Mouse (Mus musculus): ENCODE data around the gene Ift80.
"Not testable (repeated sequence)": the region's sequence is repeated elsewhere in the genome, so short reads cannot be mapped to it uniquely, and the experiment has no call there.

Ift80 gene

GRCm38 (mm10) chr3:68936709-68937108 lies 67.7 kb downstream of the Ift80 start:
- DNase-seq (ENCODE audit: extremely low read depth, low read depth): no peak

GRCm38 (mm10) chr3:68935498-68935897 lies 68.9 kb downstream of the Ift80 start:
- DNase-seq (ENCODE audit: extremely low read depth, low read depth): peak; percentile 28

GRCm38 (mm10) chr3:68934259-68934658 lies 70.1 kb downstream of the Ift80 start:
- no peak for DNase-seq (ENCODE audit: extremely low read depth, low read depth)

DNA sequence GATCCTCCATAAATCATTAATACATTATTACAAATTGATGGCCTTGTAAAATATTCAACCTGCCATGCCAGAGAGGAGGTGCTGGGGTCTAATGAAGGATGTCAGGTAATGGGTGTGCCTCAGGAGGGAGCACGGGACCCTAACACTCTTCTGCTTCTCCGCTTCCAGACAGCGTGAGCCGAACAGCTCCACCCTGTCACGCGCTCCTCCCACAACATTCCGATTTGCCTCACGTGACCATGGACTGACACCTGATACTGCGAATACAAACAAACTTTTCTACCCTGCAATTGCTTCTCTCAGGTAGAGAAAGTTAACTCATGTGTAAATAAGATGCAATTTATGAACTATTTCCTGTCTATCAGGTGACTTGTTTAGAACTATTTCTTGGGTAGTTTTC lies 75.8 kb downstream of the Ift80 start:
- no peak for DNase-seq (ENCODE audit: extremely low read depth, low read depth)

- no peak for DNase-seq (ENCODE audit: extremely low read depth, low read depth)
Measured at GRCm38 (mm10) chr3:68907509-68907908, 96.9 kb downstream of the Ift80 start.

GRCm38 (mm10) chr3:68904902-68905778 lies 99.2 kb downstream of the Ift80 start:
- DNase-seq (ENCODE audit: extremely low read depth, low read depth): no peak

DNA sequence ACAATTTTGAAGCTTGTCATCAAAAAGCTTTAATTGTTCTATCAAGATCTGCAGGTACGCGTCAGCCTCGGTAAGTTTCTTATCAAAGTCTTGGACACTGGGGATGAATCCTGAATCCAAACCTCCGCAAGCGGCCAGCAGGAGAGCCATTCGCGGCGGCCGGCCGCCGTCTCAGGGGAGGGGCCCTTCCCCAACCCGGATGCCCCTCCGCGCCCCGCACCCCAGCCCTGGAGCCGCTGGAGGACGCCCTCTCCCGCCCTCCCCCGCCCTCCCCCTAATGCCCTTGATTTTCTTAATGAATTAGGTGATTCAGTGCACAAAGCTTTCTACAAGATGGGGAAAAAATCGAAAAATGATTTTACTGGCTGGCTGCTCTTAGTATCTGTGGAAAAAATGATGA lies 101.7 kb downstream of the Ift80 start:
- not testable (repeated sequence) for DNase-seq (ENCODE audit: extremely low read depth, low read depth)

DNA sequence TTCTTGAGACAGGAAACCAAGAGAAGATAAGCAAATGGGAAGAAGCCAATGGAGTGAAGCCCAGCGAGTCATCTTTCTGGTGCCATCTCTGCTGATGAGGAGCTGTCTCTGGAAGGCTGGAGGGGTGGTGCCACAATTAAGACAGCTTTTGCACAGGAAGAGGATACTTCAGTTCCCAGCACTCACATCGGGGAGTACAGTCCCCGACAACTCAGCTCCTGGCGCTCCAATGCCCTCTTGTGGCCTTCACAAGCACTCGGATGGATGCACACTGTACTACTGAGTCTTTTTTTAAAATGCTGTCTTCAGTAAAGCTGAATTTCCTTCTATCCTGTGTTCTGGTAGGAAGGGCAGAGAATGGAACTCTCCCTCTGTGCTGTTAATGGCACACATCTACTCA lies 107.2 kb downstream of the Ift80 start:
- peak; percentile 30 for DNase-seq (ENCODE audit: extremely low read depth, low read depth)

- DNase-seq (ENCODE audit: extremely low read depth, low read depth): no peak
Measured at GRCm38 (mm10) chr3:68895426-68895825, 108.9 kb downstream of the Ift80 start.

DNA sequence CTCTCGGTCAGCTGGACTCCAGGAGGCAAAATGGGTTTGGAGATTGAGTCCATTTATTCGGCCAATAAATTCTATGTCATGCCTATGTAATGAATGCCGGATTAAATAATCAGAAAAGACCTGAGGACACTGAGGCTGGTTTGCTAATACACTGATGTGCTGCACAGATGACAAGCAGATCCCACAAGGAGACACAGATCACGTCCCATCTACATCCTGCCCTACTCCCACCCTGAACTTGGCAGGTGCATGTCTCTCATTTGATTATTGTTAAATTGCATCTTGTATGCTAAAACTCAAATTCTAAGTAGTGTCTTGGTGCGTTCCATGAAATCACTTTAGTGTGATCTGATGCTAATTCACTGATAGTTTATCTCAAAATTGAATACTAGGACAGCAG lies 117.5 kb downstream of the Ift80 start:
- no peak for DNase-seq (ENCODE audit: extremely low read depth, low read depth)

GRCm38 (mm10) chr3:68874079-68874478 lies 130.3 kb downstream of the Ift80 start:
- DNase-seq (ENCODE audit: extremely low read depth, low read depth): no peak

GRCm38 (mm10) chr3:68870568-68870950 lies 133.8 kb downstream of the Ift80 start:
- no peak for DNase-seq (ENCODE audit: extremely low read depth, low read depth)

DNA sequence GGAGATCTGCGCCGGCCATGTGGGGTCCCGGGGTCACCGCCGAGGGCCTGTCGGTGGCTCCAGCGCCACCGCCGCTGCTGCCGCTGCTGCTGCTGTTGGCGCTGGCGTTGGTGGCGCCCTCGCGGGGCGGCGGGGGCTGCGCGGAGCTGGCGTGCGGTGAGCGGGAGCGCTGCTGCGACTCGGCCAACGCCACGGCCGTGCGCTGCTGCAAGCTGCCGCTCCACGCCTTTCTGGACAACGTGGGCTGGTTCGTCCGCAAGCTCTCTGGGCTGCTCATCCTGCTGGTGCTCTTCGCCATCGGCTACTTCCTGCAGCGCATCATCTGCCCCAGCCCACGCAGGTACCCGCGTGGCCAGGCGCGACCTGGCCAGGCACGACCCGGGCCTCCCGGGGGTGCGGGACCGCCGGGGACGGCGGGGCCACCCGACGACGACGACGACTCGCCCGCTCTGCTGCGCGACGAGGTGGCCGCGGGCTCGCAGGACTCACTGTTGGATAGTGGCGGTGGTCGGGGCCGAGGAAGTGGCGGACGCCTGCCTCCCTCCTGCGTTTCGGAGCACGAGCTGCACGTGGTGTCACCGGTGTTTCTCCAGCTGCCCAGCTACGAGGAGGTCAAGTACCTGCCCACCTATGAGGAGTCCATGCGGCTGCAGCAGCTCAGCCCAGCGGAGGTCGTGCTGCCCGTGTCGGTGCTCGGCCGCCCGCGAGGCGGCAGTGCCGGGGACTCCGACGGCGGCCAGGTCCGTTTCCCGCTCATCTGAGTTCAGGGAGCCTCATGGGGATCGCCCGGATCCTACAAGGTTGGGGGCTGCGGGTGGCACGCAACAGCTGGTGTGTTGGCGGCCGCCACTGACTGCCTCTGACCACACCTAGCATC lies 134.4 kb downstream of the Ift80 start:
- DNase-seq (ENCODE audit: extremely low read depth, low read depth): no peak

GRCm38 (mm10) chr3:68869211-68869690 lies 135.1 kb downstream of the Ift80 start, which contains the start of gene 1110032F04Rik:
1110032F04Rik (plus strand) TSS chr3:68869586.
- no peak for DNase-seq (ENCODE audit: extremely low read depth, low read depth)

GRCm38 (mm10) chr3:68852414-68852813 lies 152.0 kb downstream of the Ift80 start:
- no peak for DNase-seq (ENCODE audit: extremely low read depth, low read depth)

- no peak for DNase-seq (ENCODE audit: extremely low read depth, low read depth)
Measured at GRCm38 (mm10) chr3:68848323-68848722, 156.0 kb downstream of the Ift80 start.

- DNase-seq (ENCODE audit: extremely low read depth, low read depth): peak; percentile 11
Measured at GRCm38 (mm10) chr3:68844025-68844424, 160.3 kb downstream of the Ift80 start.
